Mouse (Mus musculus) MEL (cell line): ENCODE results near the gene Olfr251. TPM values are rescaled to one million over a fixed set of nuclear protein-coding genes. Genes with fewer than 3 reads are reported as not detected.

Experiments
- DNase-seq: peaks from one replicate; pipeline ENCODE4 v3.0.0; 2011; ENCODE audit warnings: low read depth, low spot score
- H3K27ac ChIP-seq: 2 replicates; pipeline ENCODE4 v1.5.1; 2012; ENCODE audit warnings: low read depth, mild to moderate bottlenecking, control low read depth, low read length, moderate library complexity; ENCODE audit not compliant: control insufficient read depth
- H3K27me3 ChIP-seq, 2 experiments: fragments of 150-350 bp in 1 of 2; sonication (generic) in 1 of 2; 2 replicates each; pipeline ENCODE4 v1.6.1; 2012; ENCODE audit warnings: low read length in 2 of 2, mild to moderate bottlenecking in 2 of 2, improper control_type of control experiment in 1 of 2, moderate library complexity in 1 of 2; ENCODE audit not compliant: insufficient read depth in 2 of 2, control insufficient read depth in 1 of 2
- H3K36me3 ChIP-seq, 2 experiments: 2 replicates each; pipeline ENCODE4 v1.6.1; 2012 to 2014; ENCODE audit warnings: low read length in 2 of 2, improper control_type of control experiment in 1 of 2, inconsistent platforms in 1 of 2, mild to moderate bottlenecking in 1 of 2; ENCODE audit not compliant: insufficient read depth in 2 of 2, control insufficient read depth in 1 of 2
- H3K4me1 ChIP-seq, 2 experiments: fragments of 150-350 bp in 1 of 2; sonication (generic) in 1 of 2; 2 replicates each; pipeline ENCODE4 v1.6.1; 2012; ENCODE audit warnings: low read length in 2 of 2, improper control_type of control experiment in 1 of 2, mild to moderate bottlenecking in 1 of 2; ENCODE audit not compliant: insufficient read depth in 2 of 2, control insufficient read depth in 1 of 2
- H3K4me3 ChIP-seq, 2 experiments: fragments of 150-350 bp in 1 of 2; sonication (generic) in 1 of 2; 2 replicates each; pipeline ENCODE4 v1.5.1; 2012; ENCODE audit warnings: low read depth in 2 of 2, low read length in 2 of 2, mild to moderate bottlenecking in 2 of 2, moderate library complexity in 2 of 2, control low read depth in 1 of 2, improper control_type of control experiment in 1 of 2; ENCODE audit not compliant: control insufficient read depth in 1 of 2, insufficient read depth in 1 of 2
- H3K79me2 ChIP-seq: 2 replicates; pipeline ENCODE4 v1.6.1; 2012; ENCODE audit warnings: mild to moderate bottlenecking, low read length, moderate library complexity; ENCODE audit not compliant: control insufficient read depth, poor library complexity, insufficient read depth
- H3K9ac ChIP-seq: 2 replicates; pipeline ENCODE4 v1.6.1; 2012; ENCODE audit warnings: low read depth, mild to moderate bottlenecking, control low read depth, low read length, moderate library complexity; ENCODE audit not compliant: control insufficient read depth, poor library complexity, severe bottlenecking
- H3K9me3 ChIP-seq: fragments of 150-350 bp; sonication (generic); replicated peaks from 2 replicates; pipeline ENCODE4 v1.6.1; 2012; ENCODE audit warnings: mild to moderate bottlenecking, low read length, improper control_type of control experiment, moderate library complexity; ENCODE audit not compliant: insufficient read depth
- BHLHE40 ChIP-seq: IDR thresholded peaks from 2 replicates; pipeline ENCODE4 v1.6.1; 2012; ENCODE audit warnings: low read depth, mild to moderate bottlenecking, inconsistent platforms, low read length, improper control_type of control experiment, borderline replicate concordance
- EP300 ChIP-seq, 2 experiments: IDR thresholded peaks; 2 replicates each; pipeline ENCODE4 v1.6.1; 2011; ENCODE audit warnings: improper control_type of control experiment in 2 of 2, low read length in 2 of 2, low read depth in 1 of 2, mild to moderate bottlenecking in 1 of 2
- KAT2A ChIP-seq: conservative IDR thresholded peaks from 2 replicates; pipeline ENCODE4 v1.6.1; 2012; ENCODE audit warnings: low read depth, low read length, improper control_type of control experiment, inconsistent platforms
- MAFK ChIP-seq: IDR thresholded peaks from 2 replicates; pipeline ENCODE4 v1.6.1; 2011; ENCODE audit warnings: low read depth, mild to moderate bottlenecking, low read length, improper control_type of control experiment, borderline replicate concordance
- MAX ChIP-seq: IDR thresholded peaks from 2 replicates; pipeline ENCODE4 v1.6.1; 2011; ENCODE audit warnings: low read length, improper control_type of control experiment
- MAZ ChIP-seq: IDR thresholded peaks from 2 replicates; pipeline ENCODE4 v1.6.1; 2012; ENCODE audit warnings: low read depth, mild to moderate bottlenecking, inconsistent platforms, low read length, improper control_type of control experiment
- MXI1 ChIP-seq: IDR thresholded peaks from 2 replicates; pipeline ENCODE4 v1.6.1; 2011; ENCODE audit warnings: mild to moderate bottlenecking, low read depth, low read length, improper control_type of control experiment
- MYB ChIP-seq: IDR thresholded peaks from 2 replicates; pipeline ENCODE4 v1.6.1; 2011; ENCODE audit warnings: mild to moderate bottlenecking, low read depth, low read length, improper control_type of control experiment
- MYC ChIP-seq: IDR thresholded peaks from 2 replicates; pipeline ENCODE4 v1.6.1; 2011; ENCODE audit warnings: low read depth, mild to moderate bottlenecking, low read length, improper control_type of control experiment, moderate library complexity
- NELFE ChIP-seq: IDR thresholded peaks from 2 replicates; pipeline ENCODE4 v1.6.1; 2011; ENCODE audit warnings: low read depth, low read length, improper control_type of control experiment
- POLR2A ChIP-seq, 2 experiments: IDR thresholded peaks; 2 replicates each; pipeline ENCODE4 v1.6.1; 2011 to 2012; ENCODE audit warnings: low read length in 2 of 2, mild to moderate bottlenecking in 2 of 2, control low read depth in 1 of 2, improper control_type of control experiment in 1 of 2, low read depth in 1 of 2, moderate library complexity in 1 of 2; ENCODE audit not compliant: control insufficient read depth in 1 of 2, insufficient read depth in 1 of 2, poor library complexity in 1 of 2
- POLR2AphosphoS2 ChIP-seq: IDR thresholded peaks from 2 replicates; pipeline ENCODE4 v1.6.1; 2011; ENCODE audit warnings: low read length, improper control_type of control experiment
- SIN3A ChIP-seq: IDR thresholded peaks from 2 replicates; pipeline ENCODE4 v1.6.1; 2012; ENCODE audit warnings: low read length, improper control_type of control experiment, inconsistent platforms
- TAL1 ChIP-seq: IDR thresholded peaks from 2 replicates; pipeline ENCODE4 v1.6.1; 2012; ENCODE audit warnings: mild to moderate bottlenecking, inconsistent platforms, low read length, moderate library complexity, mixed read lengths
- TBP ChIP-seq: IDR thresholded peaks from 2 replicates; pipeline ENCODE4 v1.8.0; 2011; ENCODE audit warnings: low read depth, low read length, improper control_type of control experiment
- TCF12 ChIP-seq: IDR thresholded peaks from 2 replicates; pipeline ENCODE4 v1.6.1; 2014; ENCODE audit warnings: low read depth, mild to moderate bottlenecking, inconsistent platforms, low read length, improper control_type of control experiment, moderate library complexity
- USF1 ChIP-seq: IDR thresholded peaks from 2 replicates; pipeline ENCODE4 v1.6.1; 2014; ENCODE audit warnings: low read depth, mild to moderate bottlenecking, inconsistent platforms, low read length, improper control_type of control experiment, moderate library complexity
- USF2 ChIP-seq, 2 experiments: IDR thresholded peaks; 2 replicates each; pipeline ENCODE4 v1.6.1; 2011 to 2012; ENCODE audit warnings: improper control_type of control experiment in 2 of 2, low read length in 2 of 2, borderline replicate concordance in 1 of 2, inconsistent platforms in 1 of 2, low read depth in 1 of 2, mild to moderate bottlenecking in 1 of 2; ENCODE audit not compliant: insufficient read depth in 1 of 2
- ZC3H11A ChIP-seq: IDR thresholded peaks from 2 replicates; pipeline ENCODE4 v1.6.1; 2012; ENCODE audit warnings: low read depth, mild to moderate bottlenecking, inconsistent platforms, low read length, improper control_type of control experiment
- polyA plus RNA-seq, 2 experiments: library from polyadenylated mRNA; stranded (reverse) in 1 of 2; unstranded in 1 of 2; fragments of >175 nt in 1 of 2; fragments of >200 nt in 1 of 2; gene quantifications; 2 replicates each; pipeline versions ENCODE4 v1.2.1 to v1.2.4; 2012; ENCODE audit warnings: low replicate concordance in 2 of 2, low read depth in 1 of 2; ENCODE audit not compliant: insufficient read length in 2 of 2, insufficient read depth in 1 of 2, missing spikeins in 1 of 2
- total RNA-seq: library from RNA; depleted of rRNA; stranded (reverse); fragments of 300-350 nt; gene quantifications from 2 replicates; pipeline ENCODE4 v1.2.3, GENCODE M21; 2012; rRNA removed

Olfr251 gene
- total RNA-seq (not detected in 2 replicates), polyA plus RNA-seq (not detected)

GRCm38 (mm10) chr9:38376786-38377185 is at the start of gene Olfr251:
Gene Olfr251, plus strand, starts transcription at chr9:38377086.
- Histone ChIP-seq H3K4me3 (no peak within 1 kb of the TSS), H3K27me3 (no peaks in the 10 kb centered on the region), H3K27ac (no peak within 1 kb of the TSS), H3K9ac (no peak within 1 kb of the TSS), H3K4me1 (no peaks in the 10 kb centered on the region), H3K9me3 (no peaks in the 10 kb centered on the region), H3K36me3 (no peaks in the 10 kb centered on the region), H3K79me2 (no peaks in the 10 kb centered on the region)
- TF ChIP-seq USF2 (IDR thresholded peaks at IDR 0.05; ENCODE audit: borderline replicate concordance in 1 of 2, insufficient read depth in 1 of 2, low read depth in 1 of 2, low read length in 2 of 2): no peak
- no peak for TF ChIP-seq TBP
- no peak for TF ChIP-seq MYC
- no peak for TF ChIP-seq TCF12
- no peak for TF ChIP-seq MAFK
- no peak for TF ChIP-seq MAX
- TF ChIP-seq EP300 (IDR thresholded peaks at IDR 0.05; ENCODE audit: low read depth in 1 of 2, low read length in 2 of 2): no peak
- TF ChIP-seq MAZ: no peak
- no peak for TF ChIP-seq BHLHE40
- no peak for DNase-seq

- H3K9ac ChIP-seq: no peak within 1 kb of the TSS
- TF ChIP-seq MYB: no peak
- TF ChIP-seq USF2 (IDR thresholded peaks at IDR 0.05; ENCODE audit: borderline replicate concordance in 1 of 2, insufficient read depth in 1 of 2, low read depth in 1 of 2, low read length in 2 of 2): no peak
- no peak for TF ChIP-seq SIN3A
- no peak for TF ChIP-seq POLR2AphosphoS2
- H3K27ac ChIP-seq: no peak within 1 kb of the TSS
- no peaks in the 10 kb centered on the region for H3K4me1 ChIP-seq
- no peaks in the 10 kb centered on the region for H3K36me3 ChIP-seq
- no peaks in the 10 kb centered on the region for H3K9me3 ChIP-seq
- H3K27me3 ChIP-seq: no peaks in the 10 kb centered on the region
- H3K79me2 ChIP-seq: no peaks in the 10 kb centered on the region
- H3K4me3 ChIP-seq: no peak within 1 kb of the TSS
- no peak for DNase-seq
These were observed 48.1 kb upstream of the Olfr251 start, which contains the start of gene Olfr25 for GRCm38 (mm10) chr9:38328760-38329159. Gene Olfr25, plus strand, starts transcription at chr9:38329060.

- no peaks in the 10 kb centered on the region for H3K9me3 ChIP-seq
- H3K79me2 ChIP-seq: no peaks in the 10 kb centered on the region
- TF ChIP-seq POLR2A (IDR thresholded peaks at IDR 0.05; ENCODE audit: control insufficient read depth in 1 of 2, insufficient read depth in 1 of 2, low read depth in 1 of 2, low read length in 2 of 2, poor library complexity in 1 of 2) (no peak), POLR2AphosphoS2 (no peak), TAL1 (no peak), TCF12 (no peak), TBP (no peak), MAZ (no peak), KAT2A (no peak), MXI1 (no peak), USF1 (no peak), ZC3H11A (no peak), NELFE (no peak), BHLHE40 (no peak)
- TF ChIP-seq, all 39 proteins: peak for 0
- Histone ChIP-seq H3K4me3 (no peak within 1 kb of the TSS), H3K4me1 (no peaks in the 10 kb centered on the region), H3K36me3 (no peaks in the 10 kb centered on the region), H3K9ac (no peak within 1 kb of the TSS), H3K27me3 (no peaks in the 10 kb centered on the region), H3K27ac (no peak within 1 kb of the TSS)
- DNase-seq: no peak
These were observed 28.8 kb upstream of the Olfr251 start, which contains the start of gene Olfr898 for GRCm38 (mm10) chr9:38348111-38348510. Gene Olfr898, plus strand, starts transcription at chr9:38348411.
